Mouse (Mus musculus) liver, adult 2 months (tissue): ENCODE measurements around the gene Smurf1. TPM values are rescaled to one million over a fixed set of nuclear protein-coding genes. Genes with fewer than 3 reads are reported as not detected.

ENCODE experiments used
- DNase-seq: peaks from one replicate; pipeline ENCODE4 v3.0.0-alpha.2; 2011; ENCODE audit warnings: low read depth, low spot score; ENCODE audit errors: extremely low read depth
- H3K27ac ChIP-seq: fragments of 200-500 bp; replicated peaks from 2 replicates; pipeline ENCODE4 v1.5.1; 2012; ENCODE audit warnings: low read depth, mild to moderate bottlenecking, control low read depth, inconsistent platforms, low read length; ENCODE audit not compliant: insufficient read depth
- H3K27me3 ChIP-seq: fragments of 200-500 bp; 2 replicates; pipeline ENCODE4 v1.6.1; 2012; ENCODE audit warnings: mild to moderate bottlenecking, moderate library complexity, low read length, inconsistent platforms; ENCODE audit not compliant: control insufficient read depth, insufficient read depth
- H3K36me3 ChIP-seq: fragments of 200-500 bp; 2 replicates; pipeline ENCODE4 v1.6.1; 2012; ENCODE audit warnings: low read length, inconsistent platforms; ENCODE audit not compliant: control insufficient read depth, insufficient read depth
- H3K4me1 ChIP-seq: fragments of 200-500 bp; 2 replicates; pipeline ENCODE4 v1.6.1; 2011; ENCODE audit warnings: low read length; ENCODE audit not compliant: control insufficient read depth, insufficient read depth
- H3K4me3 ChIP-seq: fragments of 200-500 bp; 2 replicates; pipeline ENCODE4 v1.5.1; 2011; ENCODE audit warnings: low read depth, mild to moderate bottlenecking, control low read depth, low read length, moderate library complexity; ENCODE audit not compliant: insufficient read depth
- H3K79me2 ChIP-seq: fragments of 200-500 bp; 2 replicates; pipeline ENCODE4 v1.6.1; 2012; ENCODE audit warnings: inconsistent platforms, mild to moderate bottlenecking, low read length, moderate library complexity; ENCODE audit not compliant: control insufficient read depth, insufficient read depth
- H3K9ac ChIP-seq: fragments of 200-500 bp; 2 replicates; pipeline ENCODE4 v1.6.1; 2012; ENCODE audit warnings: low read depth, mild to moderate bottlenecking, control low read depth, inconsistent platforms, low read length
- CTCF ChIP-seq: fragments of 200-500 bp; IDR thresholded peaks from 2 replicates; pipeline ENCODE4 v1.5.1; 2011; ENCODE audit warnings: low read depth, low read length, control low read depth
- POLR2A ChIP-seq: fragments of 200-500 bp; IDR thresholded peaks from 2 replicates; pipeline ENCODE4 v1.6.1; 2011; ENCODE audit warnings: low read length, control low read depth; ENCODE audit not compliant: insufficient read depth; ENCODE audit errors: extremely low read depth
- WGBS: fragments of 180-500 bp; shearing (Covaris S2); methylation state at CpG from one replicate; pipeline ENCODE4 v1.1.7; 2018; 5-methylcytosine and 5-hydroxymethylcytosine counted together
- polyA plus RNA-seq: library from polyadenylated mRNA; depleted of rRNA; stranded (reverse); fragments of >200 nt; gene quantifications from 2 replicates; pipeline ENCODE4 v1.2.3, GENCODE M21; 2012
- total RNA-seq: library from RNA; depleted of rRNA; stranded (reverse); fragments of >200 nt; gene quantifications from 2 replicates; pipeline ENCODE4 v1.2.3, GENCODE M21; 2014

Smurf1 gene
- total and polyA plus RNA-seq, 2 experiments = 5.2 to 8.6 TPM

DNA sequence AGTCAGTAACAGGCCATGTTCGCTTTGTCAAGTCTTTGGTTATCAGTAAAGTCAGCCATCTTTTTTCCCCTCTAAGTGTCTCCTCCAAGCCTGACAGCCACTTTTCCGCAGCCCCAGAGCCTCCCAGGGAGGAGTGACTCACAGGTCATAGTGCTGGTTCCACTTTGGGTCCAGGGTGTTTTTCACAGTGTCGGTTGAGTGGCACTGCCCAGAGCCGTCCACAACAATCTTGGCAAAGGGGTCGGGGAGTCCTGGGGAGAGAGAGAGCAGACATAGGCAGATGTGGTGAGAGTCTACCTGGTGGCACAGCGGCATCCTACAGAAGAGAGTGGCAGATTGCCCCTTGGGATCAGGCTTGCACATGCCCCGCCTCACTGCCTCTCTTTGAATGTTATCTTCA, 64.6 kb downstream of the Smurf1 start:
- TF ChIP-seq POLR2A (no peak), CTCF (no peak)
- WGBS = 94% methylated on average over 7 of the region's 7 CpGs

DNA sequence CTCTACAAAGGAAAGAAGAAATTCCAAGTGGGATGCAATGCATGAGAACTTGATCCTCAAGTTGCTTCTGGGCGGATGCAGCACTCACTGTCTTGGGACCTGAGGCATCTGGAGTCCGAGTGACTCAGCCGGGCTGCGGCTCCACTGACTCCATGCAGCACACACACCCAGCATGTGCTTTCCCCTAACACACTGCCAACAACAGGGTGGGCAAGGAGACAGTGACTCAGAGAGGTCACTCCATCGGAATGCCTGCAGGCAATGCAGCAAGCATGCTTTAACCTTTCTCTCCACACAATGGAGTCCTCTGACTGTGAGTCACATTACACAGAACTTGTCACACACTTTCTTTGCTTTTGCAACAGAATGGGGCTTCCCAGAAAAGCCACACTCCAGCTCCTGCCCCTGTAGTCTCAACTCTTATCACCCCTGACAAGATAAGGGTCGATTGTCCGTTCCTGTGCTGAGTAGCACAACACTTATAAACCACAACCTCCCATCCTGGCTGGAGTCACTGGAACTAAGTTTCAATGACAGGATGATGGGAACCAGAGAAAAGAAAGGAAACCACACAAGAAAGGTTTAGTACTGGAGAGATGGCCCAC, 67.1 kb downstream of the Smurf1 start:
- TF ChIP-seq POLR2A (no peak), CTCF (no peak)
- DNase-seq = no peak
- no peak overlapping the region for H3K9ac ChIP-seq
- peaks cover 13% of the 10 kb centered on the region; the same call in 1 of the 2 replicates for H3K36me3 ChIP-seq
- 0 out of 2 replicates have a peak, but pooled peaks cover 1% of the 10 kb centered on the region for H3K79me2 ChIP-seq
- no peaks in the 10 kb centered on the region for H3K27me3 ChIP-seq
- H3K27ac ChIP-seq = no peak overlapping the region
- H3K4me1 ChIP-seq = no peaks in the 10 kb centered on the region
- H3K4me3 ChIP-seq = no peak overlapping the region
- WGBS = 67% methylated on average over 7 of the region's 7 CpGs

More for the DNA sequence above, 64.6 kb downstream of the Smurf1 start:
- no peak for DNase-seq
- Histone ChIP-seq H3K4me3 (no peak overlapping the region), H3K36me3 (peaks cover 13% of the 10 kb centered on the region; the same call in 1 of the 2 replicates), H3K79me2 (peaks cover 2% of the 10 kb centered on the region; the same call in 1 of the 2 replicates), H3K4me1 (peaks cover 7% of the 10 kb centered on the region; the same call in 1 of the 2 replicates), H3K27me3 (no peaks in the 10 kb centered on the region), H3K27ac (no peak overlapping the region), H3K9ac (no peak overlapping the region)

DNA sequence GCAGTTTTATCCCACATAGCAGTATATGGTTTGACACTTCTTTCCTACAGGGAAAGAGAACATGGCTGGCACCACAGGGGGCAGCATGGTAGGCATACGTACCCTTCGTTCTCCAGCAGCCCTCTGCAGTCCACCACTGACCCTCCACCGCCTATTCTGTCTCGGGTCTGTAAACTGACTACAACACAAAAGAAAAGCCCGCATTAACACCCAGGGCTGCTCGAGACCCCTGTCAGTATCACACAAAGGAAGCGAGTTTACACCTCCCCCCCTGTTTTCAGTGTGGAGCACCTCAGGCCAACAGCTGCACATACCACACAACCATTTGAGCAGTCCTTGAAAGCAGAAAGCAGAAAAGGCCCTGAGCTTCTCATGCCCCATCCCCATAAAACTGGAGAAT, 67.8 kb downstream of the Smurf1 start:
- H3K79me2 ChIP-seq = no peaks in the 10 kb centered on the region
- H3K4me3 ChIP-seq = no peak overlapping the region
- no peak for TF ChIP-seq POLR2A
- TF ChIP-seq CTCF = no peak
- H3K36me3 ChIP-seq = peaks cover 13% of the 10 kb centered on the region; the same call in 1 of the 2 replicates
- H3K27me3 ChIP-seq = no peaks in the 10 kb centered on the region
- no peaks in the 10 kb centered on the region for H3K4me1 ChIP-seq
- no peak for DNase-seq
- no peak overlapping the region for H3K9ac ChIP-seq
- H3K27ac ChIP-seq = no peak overlapping the region
- 94% methylated on average over 7 of the region's 7 CpGs for WGBS

DNA sequence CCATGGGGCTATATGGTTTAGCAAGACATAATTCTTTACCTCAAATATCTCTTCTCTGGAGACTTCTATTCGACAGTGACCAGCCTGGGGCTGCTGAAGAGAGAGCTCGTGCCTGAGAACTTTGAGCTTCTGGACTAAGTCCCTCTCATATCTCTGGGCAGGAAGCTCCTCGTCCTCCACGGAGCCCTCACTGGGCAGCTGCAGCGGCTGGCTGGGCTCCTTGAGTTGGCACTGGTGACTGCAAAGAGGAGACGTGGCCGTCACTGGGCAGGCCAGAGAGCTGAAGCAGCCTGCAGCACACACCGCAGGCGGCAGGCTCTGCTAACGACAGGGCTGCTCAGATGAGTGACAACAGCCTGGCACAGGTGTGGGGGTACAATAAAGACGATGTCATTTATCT, 74.4 kb downstream of the Smurf1 start:
- Histone ChIP-seq H3K36me3 (peaks cover 3% of the 10 kb centered on the region; the same call in 1 of the 2 replicates), H3K79me2 (no peaks in the 10 kb centered on the region), H3K9ac (no peak overlapping the region), H3K4me1 (peaks cover 2% of the 10 kb centered on the region), H3K27ac (no peak overlapping the region), H3K4me3 (no peak overlapping the region), H3K27me3 (no peaks in the 10 kb centered on the region)
- peak; percentile 57 for DNase-seq
- WGBS = 72% methylated on average over 11 of the region's 11 CpGs
- TF ChIP-seq POLR2A (no peak), CTCF (no peak)

DNA sequence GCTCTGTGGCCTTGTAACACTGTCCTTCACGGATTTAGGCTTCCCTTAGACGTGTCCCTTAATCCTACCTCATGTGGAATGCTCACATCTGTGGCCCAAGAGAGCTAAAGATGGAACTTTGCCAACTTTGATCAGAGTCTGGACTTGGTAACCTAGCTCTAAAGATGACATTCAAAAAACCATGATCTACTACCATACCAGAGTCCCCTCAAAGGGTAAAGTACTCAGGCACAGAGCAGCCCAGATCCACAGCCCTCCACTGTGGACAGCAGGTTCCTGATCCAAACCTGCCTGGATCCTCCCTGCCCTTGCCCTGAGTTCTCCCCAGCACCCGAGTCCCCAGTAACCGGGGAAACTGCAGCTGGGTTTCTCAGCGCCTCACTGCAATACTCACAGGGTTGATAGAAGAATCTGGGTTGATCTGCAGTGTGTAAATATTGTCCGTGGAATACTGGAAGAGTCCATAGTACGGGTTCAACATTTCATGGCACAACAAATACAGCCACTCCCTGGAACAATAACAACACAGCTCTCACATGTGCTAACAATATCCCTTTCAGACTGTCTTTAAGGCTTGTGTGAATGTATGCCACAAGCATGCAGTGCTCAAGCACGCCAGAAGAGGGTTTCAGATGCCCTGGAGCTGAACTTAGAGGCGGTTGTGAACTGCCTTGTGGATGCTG, 79.5 kb downstream of the Smurf1 start:
- H3K36me3 ChIP-seq = peaks cover 2% of the 10 kb centered on the region; the same call in 1 of the 2 replicates
- peak overlapping the region; percentile 75 for H3K27ac ChIP-seq
- whole genome bisulfite sequencing = 43% methylated on average over 9 of the region's 9 CpGs

More for the DNA sequence above, 79.5 kb downstream of the Smurf1 start:
- Histone ChIP-seq H3K27me3 (no peaks in the 10 kb centered on the region), H3K9ac (no peak overlapping the region), H3K79me2 (no peaks in the 10 kb centered on the region), H3K4me3 (no peak overlapping the region), H3K4me1 (peaks cover 7% of the 10 kb centered on the region)
- peak; percentile 90 for DNase-seq
- TF ChIP-seq POLR2A (no peak), CTCF (0 out of 2 replicates have a peak, but pooled peaks have one; percentile 13)
